Mouse (Mus musculus) spleen, adult 2 months (tissue): ENCODE data around the gene Cfd. TPM values are rescaled to one million over a fixed set of nuclear protein-coding genes. Genes with fewer than 3 reads are reported as not detected.

Experiments used
- DNase-seq, 2 experiments: peaks; one replicate each; pipeline versions ENCODE4 v3.0.0 to v3.0.0-alpha.2; 2012 to 2021; ENCODE audit warnings: low spot score in 2 of 2, low read depth in 1 of 2
- H3K27ac ChIP-seq: fragments of 200-500 bp; 2 replicates; pipeline ENCODE4 v1.5.1; 2012; ENCODE audit warnings: low read length, inconsistent platforms; ENCODE audit not compliant: insufficient read depth
- H3K27me3 ChIP-seq: fragments of 200-500 bp; 2 replicates; pipeline ENCODE4 v1.6.1; 2012; ENCODE audit warnings: mild to moderate bottlenecking, moderate library complexity, low read length, inconsistent platforms; ENCODE audit not compliant: control insufficient read depth, insufficient read depth
- H3K36me3 ChIP-seq: fragments of 200-500 bp; 2 replicates; pipeline ENCODE4 v1.6.1; 2012; ENCODE audit warnings: mild to moderate bottlenecking, low read length, inconsistent platforms; ENCODE audit not compliant: control insufficient read depth, insufficient read depth
- H3K4me1 ChIP-seq: fragments of 200-500 bp; 2 replicates; pipeline ENCODE4 v1.6.1; 2011; ENCODE audit warnings: inconsistent platforms; ENCODE audit not compliant: control insufficient read depth, insufficient read depth, insufficient read length
- H3K4me3 ChIP-seq: fragments of 200-500 bp; 2 replicates; pipeline ENCODE4 v1.5.1; 2011; ENCODE audit warnings: mild to moderate bottlenecking, inconsistent platforms; ENCODE audit not compliant: insufficient read depth, insufficient read length; ENCODE audit errors: extremely low read depth
- CTCF ChIP-seq: fragments of 200-500 bp; IDR thresholded peaks from 2 replicates; pipeline ENCODE4 v1.5.1; 2011; ENCODE audit warnings: mild to moderate bottlenecking, inconsistent platforms; ENCODE audit not compliant: insufficient read depth, insufficient read length, insufficient replicate concordance; ENCODE audit errors: extremely low read depth
- POLR2A ChIP-seq: fragments of 200-500 bp; IDR thresholded peaks from 2 replicates; pipeline ENCODE4 v1.6.1; 2011; ENCODE audit warnings: low read depth, low read length, inconsistent platforms
- WGBS: fragments of 180-500 bp; shearing (Covaris S2); methylation state at CpG from one replicate; pipeline ENCODE4 v1.1.7; 2018; 5-methylcytosine and 5-hydroxymethylcytosine counted together
- polyA plus RNA-seq: library from polyadenylated mRNA; depleted of rRNA; stranded (reverse); fragments of >200 nt; gene quantifications from 2 replicates; pipeline ENCODE4 v1.2.3, GENCODE M21; 2012

Cfd gene
- polyA plus RNA-seq, 1 experiment, result 138 TPM

DNA sequence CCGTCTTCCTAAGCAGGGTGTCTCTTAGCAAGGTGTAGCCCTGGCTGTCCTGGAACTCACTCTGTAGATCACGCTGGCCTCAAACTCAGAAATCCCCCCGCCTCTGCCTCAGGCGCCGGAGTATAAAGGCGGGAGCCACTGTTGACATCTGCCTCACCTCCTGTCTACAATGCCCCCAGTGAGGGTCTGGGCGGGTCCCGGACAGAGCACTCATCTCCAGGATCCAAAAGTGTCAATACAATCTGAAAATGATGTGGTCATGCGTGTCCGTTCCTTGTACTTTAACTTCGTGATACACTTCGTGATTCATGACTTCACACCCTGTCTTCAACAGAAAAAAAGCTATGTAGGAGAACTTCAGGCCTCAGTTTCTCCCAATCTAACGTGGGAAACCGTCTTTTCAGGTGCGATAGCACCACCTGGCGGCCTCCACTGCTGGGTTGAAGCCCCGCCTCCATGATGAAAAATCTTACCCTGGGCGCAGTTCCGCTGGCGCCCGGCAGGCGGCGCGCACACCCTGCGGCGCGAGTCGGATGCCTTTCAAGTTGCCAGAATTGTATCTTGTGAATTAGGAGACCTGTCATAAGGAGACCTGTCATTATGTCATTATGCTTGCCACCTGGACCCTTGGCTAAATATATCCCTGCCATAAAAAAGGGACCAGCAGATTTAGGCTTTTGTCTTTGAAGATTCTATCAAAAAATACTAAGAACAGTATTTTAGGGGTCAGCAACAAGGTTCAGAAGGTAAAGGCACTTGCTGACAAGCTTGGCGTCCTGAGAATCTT, 34.5 kb downstream of the Cfd start:
- Histone ChIP-seq H3K36me3 (no peaks in the 10 kb centered on the region), H3K27ac (no peak overlapping the region), H3K27me3 (peaks cover 9% of the 10 kb centered on the region; the same call in 1 of the 2 replicates), H3K4me1 (peaks cover 11% of the 10 kb centered on the region), H3K4me3 (no peak overlapping the region)
- peak; percentile 75 to 87 for DNase-seq
- WGBS, result 22% methylated on average over 29 of the region's 29 CpGs
- TF ChIP-seq CTCF (peak; percentile 100), POLR2A (no peak)

- peaks cover 5% of the 10 kb centered on the region; the same call in 1 of the 2 replicates for H3K27me3 ChIP-seq
- 6% methylated on average over 15 of the region's 15 CpGs for WGBS
- H3K4me3 ChIP-seq, result peak overlapping the region; percentile 96
- peaks cover 4% of the 10 kb centered on the region; the same call in 1 of the 2 replicates for H3K36me3 ChIP-seq
- DNase-seq, result no peak
- H3K4me1 ChIP-seq, result peaks cover 6% of the 10 kb centered on the region
- TF ChIP-seq CTCF (no peak), POLR2A (no peak)
- H3K27ac ChIP-seq, result peak overlapping the region; percentile 88
Observed at GRCm38 (mm10) chr10:79925785-79926490, 35.3 kb downstream of the Cfd start.

GRCm38 (mm10) chr10:79926491-79927323, 36.1 kb downstream of the Cfd start, which contains the start of gene Arid3a:
Gene Arid3a, plus strand, starts transcription at chr10:79927043.
- TF ChIP-seq CTCF, result no peak
- no peak; the same call in 1 of the 2 replicates for TF ChIP-seq POLR2A
- WGBS, result under 1% methylated on average over 63 of the region's 63 CpGs
- Histone ChIP-seq H3K36me3 (peaks cover 5% of the 10 kb centered on the region), H3K4me3 (peak within 1 kb of the TSS; percentile 96), H3K27ac (peak within 1 kb of the TSS; percentile 92), H3K4me1 (peaks cover 3% of the 10 kb centered on the region), H3K27me3 (0 out of 2 replicates have a peak, but pooled peaks cover under 1% of the 10 kb centered on the region)
- DNase-seq, result peak; percentile 82 to 87

DNA sequence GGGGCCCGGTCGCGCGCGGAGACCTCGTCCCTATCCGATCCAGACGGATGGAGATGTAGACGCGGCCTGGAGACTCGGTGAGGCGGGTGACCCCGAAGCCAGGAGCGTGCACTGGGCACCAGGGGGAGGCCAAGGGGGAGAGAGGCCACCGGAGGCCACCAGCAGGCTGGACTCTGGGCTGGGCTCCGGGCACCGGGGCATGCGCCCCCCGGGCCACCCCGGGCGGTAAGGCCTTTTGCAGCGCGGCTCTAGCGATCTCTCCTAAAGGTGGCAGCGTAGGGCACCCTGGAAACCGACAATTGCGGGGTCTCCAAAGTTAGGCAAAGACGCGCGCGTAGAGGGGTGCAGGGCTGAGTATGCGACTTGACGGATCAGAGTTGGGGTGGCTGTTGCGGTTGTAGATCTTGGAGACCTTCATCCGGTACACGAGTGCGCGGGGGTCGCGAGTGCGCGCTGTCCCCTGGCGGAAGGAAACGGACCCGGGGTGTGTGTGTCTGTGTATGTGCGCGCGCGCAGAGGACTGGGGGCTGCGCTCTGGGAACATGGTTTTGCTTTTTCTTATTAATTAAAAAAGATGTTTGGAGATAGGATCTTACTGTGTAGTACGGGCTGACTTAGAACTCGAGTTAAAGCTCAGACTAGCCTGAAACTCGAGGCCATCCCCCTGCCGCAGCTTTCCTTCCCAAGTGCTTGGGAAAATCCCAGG, 36.8 kb downstream of the Cfd start:
- peak in 1 of 2 experiments; percentile 63 for DNase-seq
- TF ChIP-seq POLR2A, result no peak
- no peak for TF ChIP-seq CTCF
- Histone ChIP-seq H3K4me3 (peak overlapping the region; percentile 96), H3K4me1 (peaks cover 2% of the 10 kb centered on the region; the same call in 1 of the 2 replicates), H3K27me3 (no peaks in the 10 kb centered on the region), H3K27ac (peak overlapping the region; percentile 92), H3K36me3 (peaks cover 10% of the 10 kb centered on the region)
- WGBS, result under 1% methylated on average over 54 of the region's 54 CpGs

DNA sequence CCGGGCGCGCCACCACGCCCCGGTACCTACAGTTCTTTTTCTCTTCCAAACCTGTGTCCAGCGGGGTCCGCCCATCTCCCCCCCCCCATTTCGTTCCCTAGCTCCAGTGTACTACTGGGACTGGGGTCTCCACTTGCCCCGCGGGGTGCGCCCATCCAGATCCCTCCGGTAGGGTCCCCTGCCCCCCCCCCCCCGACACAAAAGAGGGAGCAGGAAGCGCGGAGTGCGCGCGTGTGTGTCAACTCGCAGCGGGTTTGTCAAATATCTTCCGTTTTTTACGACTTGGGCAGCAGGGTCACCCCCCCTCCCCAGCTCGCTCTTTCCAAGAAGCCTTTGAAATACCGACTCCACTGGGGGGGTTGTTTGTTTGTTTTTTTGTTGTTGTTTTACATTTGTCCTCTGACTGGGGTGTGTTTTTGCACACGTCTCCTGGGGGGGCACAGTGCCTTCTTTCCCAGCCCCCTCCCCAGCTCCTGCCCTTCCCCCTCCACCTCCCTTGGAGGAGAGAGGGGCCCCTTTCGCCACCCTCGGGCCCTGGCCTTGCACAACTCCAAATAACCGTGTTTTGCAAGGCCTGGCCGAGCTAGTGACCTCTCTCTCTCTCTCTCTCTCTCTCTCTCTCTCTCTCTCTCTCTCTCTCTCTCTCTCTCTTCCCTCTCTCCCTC, 37.5 kb downstream of the Cfd start:
- Histone ChIP-seq H3K4me1 (peaks cover 6% of the 10 kb centered on the region; the same call in 1 of the 2 replicates), H3K27me3 (no peaks in the 10 kb centered on the region), H3K4me3 (peak overlapping the region; percentile 96), H3K27ac (peak overlapping the region; percentile 92), H3K36me3 (peaks cover 14% of the 10 kb centered on the region)
- WGBS, result 1% methylated on average over 28 of the region's 29 CpGs
- TF ChIP-seq POLR2A (no peak), CTCF (no peak)
- DNase-seq, result peak in 1 of 2 experiments; percentile 39
